In genomic region chr5:35050541-35050940, GRCm38 (mm10) we compare ENCODE assay signal across 22 mouse cellular contexts. TPM values are rescaled to one million over a fixed set of nuclear protein-coding genes. Genes with fewer than 3 reads are reported as not detected.
DNase-seq lines count a peak whose midpoint lies in the region; TF ChIP-seq lines count a peak whose summit lies in the region.
"Had no signal": no experiment of that assay in that cellular context is flagged by ENCODE, and none has a peak within 500 bp of the region (broad histone marks: within the 10 kb centered on the region; RNA-seq: fewer than 3 reads in every experiment).

No protein-coding gene starts in this region.

- intact Hi-C loops in heart, adult 2 months (cut with DNase I) = loop anchor here (2.0 to 5.0 kb wide), 3 partner anchors 37 to 297 kb away; no protein-coding TSS in a partner anchor
- intact Hi-C loops in heart, postnatal 14 days (cut with DNase I) = loop anchor here (5.0 kb wide), 2 partner anchors 37 to 82 kb away; no protein-coding TSS in a partner anchor
- intact Hi-C loops in left cerebral cortex, postnatal 4 days (cut with DNase I) = no loop called here

- TF ChIP-seq CTCF in heart, adult 2 months (IDR thresholded peaks at IDR 0.05) = peak; percentile 58
- TF ChIP-seq CTCF in liver, adult 2 months (IDR thresholded peaks at IDR 0.05; ENCODE audit: low read depth, low read length) = 0 out of 2 replicates have a peak, but pooled peaks have one; percentile 0

- no peak overlapping the region for H3K4me3 ChIP-seq in heart, adult 2 months
- H3K4me3 ChIP-seq in liver, adult 2 months (ENCODE audit: insufficient read depth, low read depth, low read length) = no peak overlapping the region
- H3K4me3 ChIP-seq: embryonic facial prominence, embryonic 15.5 days; lung, embryonic 15.5 days; megakaryocyte, embryonic 14.5 days; midbrain, embryonic 15.5 days had no signal

- DNase-seq in heart, adult 2 months = no peak
- no peak for DNase-seq in heart, postnatal 14 days
- no peak for DNase-seq in liver, adult 2 months (ENCODE audit: extremely low read depth, low read depth, low spot score)
- DNase-seq in liver (no peak), 416B (ENCODE audit: low read depth) (peak; percentile 26), NIH3T3 (ENCODE audit: low read depth) (peak; percentile 21)
- DNase-seq in left cerebral cortex, postnatal 4 days = no peak
- DNase-seq in adrenal gland, adult 18-20 months (ENCODE audit: low spot score in 2 of 2) = no peak
- DNase-seq: adrenal gland, postnatal 10 days; cerebellum, adult 18-20 months; gastrocnemius, postnatal 25 days; heart, postnatal 36 days; kidney, adult 9 months; layer of hippocampus, postnatal 36 days; spleen, adult 18-20 months; thymus, adult 2 months had no signal

- 79% methylated on average over 5 of the region's 5 CpGs for WGBS in heart, adult 2 months
- WGBS in liver, adult 2 months = 64% methylated on average over 5 of the region's 5 CpGs

- H3K9ac ChIP-seq in heart, adult 2 months (ENCODE audit: low read depth, low read length) = no peak overlapping the region
- no peak overlapping the region for H3K9ac ChIP-seq in liver, adult 2 months (ENCODE audit: low read depth, low read length)
- H3K9ac ChIP-seq: embryonic facial prominence, embryonic 15.5 days; lung, embryonic 15.5 days; midbrain, embryonic 15.5 days had no signal

- TF ChIP-seq EP300 in heart, adult 2 months (IDR thresholded peaks at IDR 0.05; ENCODE audit: insufficient read depth, low read depth, low read length) = no peak

- no peak overlapping the region for H3K27ac ChIP-seq in heart, adult 2 months
- no peak overlapping the region for H3K27ac ChIP-seq in liver, adult 2 months (replicated peaks; ENCODE audit: insufficient read depth, low read depth, low read length)
- H3K27ac ChIP-seq: embryonic facial prominence, embryonic 15.5 days; lung, embryonic 15.5 days; midbrain, embryonic 15.5 days had no signal

- no peaks in the 10 kb centered on the region for H3K27me3 ChIP-seq in heart, adult 2 months (ENCODE audit: control insufficient read depth, insufficient read depth, low read length)
- no peaks in the 10 kb centered on the region for H3K27me3 ChIP-seq in liver, adult 2 months (ENCODE audit: control insufficient read depth, insufficient read depth, low read length)
- H3K27me3 ChIP-seq: lung, embryonic 15.5 days; midbrain, embryonic 15.5 days had no signal

- no peaks in the 10 kb centered on the region for H3K79me2 ChIP-seq in heart, adult 2 months (replicated peaks; ENCODE audit: control insufficient read depth, insufficient read depth, low read length)
- H3K79me2 ChIP-seq in liver, adult 2 months (ENCODE audit: control insufficient read depth, insufficient read depth, low read length) = no peaks in the 10 kb centered on the region

- no peak for TF ChIP-seq POLR2A in heart, adult 2 months (IDR thresholded peaks at IDR 0.05; ENCODE audit: insufficient read depth, low read depth, low read length)
- no peak for TF ChIP-seq POLR2A in liver, adult 2 months (IDR thresholded peaks at IDR 0.05; ENCODE audit: extremely low read depth, insufficient read depth, low read length)

- no peaks in the 10 kb centered on the region for H3K4me1 ChIP-seq in heart, adult 2 months (ENCODE audit: control insufficient read depth, insufficient read depth, low read length)
- peaks cover 15% of the 10 kb centered on the region for H3K4me1 ChIP-seq in liver, adult 2 months (ENCODE audit: control insufficient read depth, insufficient read depth, low read length)
- H3K4me1 ChIP-seq: embryonic facial prominence, embryonic 15.5 days; midbrain, embryonic 15.5 days had no signal

- no peaks in the 10 kb centered on the region for H3K36me3 ChIP-seq in heart, adult 2 months (ENCODE audit: control insufficient read depth, insufficient read depth, low read length)
- peaks cover 9% of the 10 kb centered on the region; the same call in 1 of the 2 replicates for H3K36me3 ChIP-seq in liver, adult 2 months (ENCODE audit: control insufficient read depth, insufficient read depth, low read length)
- H3K36me3 ChIP-seq: embryonic facial prominence, embryonic 15.5 days; lung, embryonic 15.5 days; midbrain, embryonic 15.5 days had no signal

RNA-seq across cellular contexts. Expression of gene Dok7, which starts 6.0 kb away (rescaled TPM):
- 10 to 100 TPM; 34.9 to 35.6 TPM for total RNA-seq in heart, adult 2 months (2021)
- polyA plus RNA-seq in heart, adult 2 months (2012; rRNA removed) = 23.8 and 25.4 TPM in 2 replicates
- total RNA-seq in heart, postnatal 14 days (2021) = 10 to 100 TPM; 36.3 to 38.1 TPM
- not detected in 2 replicates for total RNA-seq in liver, adult 2 months (2014; rRNA removed)
- not detected in 2 replicates for polyA plus RNA-seq in liver, adult 2 months (2012; rRNA removed)
- total RNA-seq in left cerebral cortex, postnatal 4 days (2021) = 10 to 100 TPM in 1 of 2 experiments, 1 to 10 TPM in 1; 9.4 to 10.3 TPM
- total RNA-seq in adrenal gland, adult 18-20 months (2021) = 10 to 100 TPM in 1 of 2 experiments, 1 to 10 TPM in 1; 7.4 to 16.0 TPM
- total RNA-seq: common myeloid progenitor, adult 5-6 weeks had no signal
- polyA plus RNA-seq: forebrain, embryonic 11.5 days had no signal

RNA-seq across cellular contexts. Expression of gene Hgfac, which starts 9.2 kb away (rescaled TPM):
- total RNA-seq in heart, adult 2 months (2021) = under 1 TPM; 0.47 to 0.96 TPM
- 0.94 and 1.3 TPM in 2 replicates for polyA plus RNA-seq in heart, adult 2 months (2012; rRNA removed)
- 1 to 10 TPM in 1 of 2 experiments, under 1 TPM in 1; 0.98 to 1.1 TPM for total RNA-seq in heart, postnatal 14 days (2021)
- total RNA-seq in liver, adult 2 months (2014; rRNA removed) = 239 and 244 TPM in 2 replicates
- 780 and 1,032 TPM in 2 replicates for polyA plus RNA-seq in liver, adult 2 months (2012; rRNA removed)
- 1 to 10 TPM in 1 of 2 experiments, under 1 TPM in 1; 0.95 to 1.7 TPM for total RNA-seq in left cerebral cortex, postnatal 4 days (2021)
- under 1 TPM; 0.22 to 0.96 TPM for total RNA-seq in adrenal gland, adult 18-20 months (2021)

RNA-seq across cellular contexts. Expression of gene Lrpap1, which starts 55.0 kb away (rescaled TPM):
- total RNA-seq in heart, adult 2 months (2021) = 10 to 100 TPM; 49.0 to 59.0 TPM
- 33.1 and 39.4 TPM in 2 replicates for polyA plus RNA-seq in heart, adult 2 months (2012; rRNA removed)
- total RNA-seq in heart, postnatal 14 days (2021) = 10 to 100 TPM; 41.8 to 51.1 TPM
- total RNA-seq in liver, adult 2 months (2014; rRNA removed) = 37.8 and 39.1 TPM in 2 replicates
- polyA plus RNA-seq in liver, adult 2 months (2012; rRNA removed) = 22.4 and 22.7 TPM in 2 replicates
- total RNA-seq in left cerebral cortex, postnatal 4 days (2021) = 10 to 100 TPM; 73.4 to 83.3 TPM
- 100 to 1,000 TPM; 115 TPM for total RNA-seq in adrenal gland, adult 18-20 months (2021)

Comparison
In these comparisons a context has a peak if more than half of its experiments do, and no peak if none do; other contexts are left out.
1. DNase-seq: peak in 416B (single experiment) and NIH3T3 (single experiment); none in heart, adult 2 months (0 of 2), heart, postnatal 14 days (0 of 2), liver, adult 2 months (single experiment), liver (single experiment), left cerebral cortex, postnatal 4 days (single experiment) and adrenal gland, adult 18-20 months (0 of 2).
2. RNA of gene Hgfac, which starts 9.2 kb away (total RNA-seq): 239 to 244 TPM in liver, adult 2 months; 0.95 to 1.7 TPM in left cerebral cortex, postnatal 4 days, 0.98 to 1.1 TPM in heart, postnatal 14 days, 0.22 to 0.96 TPM in adrenal gland, adult 18-20 months and 0.47 to 0.96 TPM in heart, adult 2 months; every median in the first group is over 10 times any median in the second.